Mouse (Mus musculus): ENCODE measurements around the gene Trim44. TPM values are rescaled to one million over a fixed set of nuclear protein-coding genes. Genes with fewer than 3 reads are reported as not detected.

Trim44 gene
- polyA plus RNA-seq, 1 experiment from 2014 or later, result 30.3 TPM

GRCm38 (mm10) chr2:102288676-102289075 is 119.0 kb downstream of the Trim44 start:
- Histone ChIP-seq H3K27ac (no peak overlapping the region), H3K9me3 (replicated peaks) (no peaks in the 10 kb centered on the region), H3K27me3 (ENCODE audit: low read depth, poor library complexity, severe bottlenecking) (no peaks in the 10 kb centered on the region), H3K4me1 (peaks cover 12% of the 10 kb centered on the region), H3K4me3 (no peak overlapping the region), H3K36me3 (no peaks in the 10 kb centered on the region)
- 90% methylated on average over 5 of the region's 5 CpGs for WGBS
- no peak for DNase-seq (ENCODE audit: low spot score)

DNA sequence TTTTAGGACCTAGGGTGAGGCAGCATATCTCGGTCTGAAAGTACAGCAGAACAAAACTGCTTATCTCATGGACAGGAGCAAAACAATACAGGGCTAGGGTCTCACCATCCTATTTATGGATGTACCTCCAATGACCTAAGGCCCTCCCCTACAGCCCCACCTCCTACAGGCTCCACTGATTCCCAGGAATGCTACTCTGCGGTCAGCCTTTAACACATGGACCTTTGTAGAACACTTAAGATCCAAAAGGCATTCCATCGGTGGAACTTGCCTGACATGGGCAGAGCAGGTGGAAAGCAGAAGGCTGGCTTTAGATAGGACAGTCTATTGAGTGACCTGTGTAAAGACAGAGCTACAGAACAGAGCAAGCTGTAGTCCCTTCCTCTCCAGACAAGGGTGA is 120.3 kb downstream of the Trim44 start:
- 84% methylated on average over 3 of the region's 3 CpGs for WGBS
- Histone ChIP-seq H3K27ac (no peak overlapping the region), H3K9me3 (replicated peaks) (no peaks in the 10 kb centered on the region), H3K4me3 (no peak overlapping the region), H3K27me3 (ENCODE audit: low read depth, poor library complexity, severe bottlenecking) (no peaks in the 10 kb centered on the region), H3K4me1 (0 out of 2 replicates have a peak, but pooled peaks cover 3% of the 10 kb centered on the region), H3K36me3 (no peaks in the 10 kb centered on the region)
- DNase-seq (ENCODE audit: low spot score), result no peak

DNA sequence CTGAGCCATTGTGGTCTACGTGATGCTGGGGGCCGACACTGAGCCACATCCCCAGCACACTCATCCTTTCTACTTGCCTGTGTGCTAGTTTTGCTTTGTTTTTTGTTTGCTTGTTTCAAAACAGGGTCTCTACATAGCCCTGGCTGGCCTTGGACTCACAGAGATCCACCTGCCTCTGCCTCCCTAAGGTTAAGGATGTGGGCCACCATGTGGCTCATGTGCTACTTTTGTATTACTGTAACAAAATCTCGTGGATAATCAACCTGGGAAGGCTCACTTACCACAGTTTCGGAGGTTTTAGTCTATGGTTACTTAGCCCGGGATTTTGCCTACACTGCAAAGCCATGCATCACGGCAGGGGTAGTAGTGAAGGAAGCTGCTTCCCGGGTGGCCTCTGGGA is 125.5 kb downstream of the Trim44 start:
- H3K4me3 ChIP-seq, result no peak overlapping the region
- 81% methylated on average over 7 of the region's 7 CpGs for WGBS
- no peak overlapping the region for H3K27ac ChIP-seq
- H3K9me3 ChIP-seq (replicated peaks), result no peaks in the 10 kb centered on the region
- H3K36me3 ChIP-seq, result no peaks in the 10 kb centered on the region
- no peak for DNase-seq (ENCODE audit: low spot score)
- H3K27me3 ChIP-seq (ENCODE audit: low read depth, poor library complexity, severe bottlenecking), result no peaks in the 10 kb centered on the region
- peaks cover 13% of the 10 kb centered on the region for H3K4me1 ChIP-seq

- no peaks in the 10 kb centered on the region for H3K27me3 ChIP-seq (ENCODE audit: low read depth, poor library complexity, severe bottlenecking)
- H3K9me3 ChIP-seq (replicated peaks), result no peaks in the 10 kb centered on the region
- peaks cover 18% of the 10 kb centered on the region for H3K4me1 ChIP-seq
- 86% methylated on average over 7 of the region's 7 CpGs for WGBS
- H3K36me3 ChIP-seq, result no peaks in the 10 kb centered on the region
- no peak for DNase-seq (ENCODE audit: low spot score)
- H3K4me3 ChIP-seq, result no peak overlapping the region
- H3K27ac ChIP-seq, result no peak overlapping the region
Measured at GRCm38 (mm10) chr2:102279779-102280178, 127.8 kb downstream of the Trim44 start.

DNA sequence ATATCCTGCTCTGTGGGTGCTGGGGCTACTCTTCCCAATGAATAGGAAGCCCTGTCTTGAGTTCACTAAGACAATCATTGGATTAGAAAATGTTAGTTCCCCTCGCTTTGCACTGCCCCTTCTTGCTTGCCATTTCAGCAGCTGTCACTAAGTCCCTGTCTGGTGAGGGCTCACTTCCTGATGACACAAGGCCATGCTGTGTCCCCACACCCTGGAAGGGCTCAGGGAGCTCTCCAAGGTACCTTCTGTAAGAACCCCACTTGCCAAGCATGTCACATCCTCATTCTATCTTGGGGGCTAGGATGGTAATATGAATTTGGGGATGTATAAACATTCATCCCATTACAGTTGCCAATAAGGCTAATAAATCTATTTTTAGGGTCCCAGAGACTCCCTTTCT is 129.7 kb downstream of the Trim44 start:
- no peaks in the 10 kb centered on the region for H3K9me3 ChIP-seq (replicated peaks)
- H3K4me1 ChIP-seq, result peaks cover 15% of the 10 kb centered on the region
- H3K27ac ChIP-seq, result no peak overlapping the region
- no peak overlapping the region for H3K4me3 ChIP-seq
- peak; percentile 43 for DNase-seq (ENCODE audit: low spot score)
- H3K36me3 ChIP-seq, result no peaks in the 10 kb centered on the region
- no peaks in the 10 kb centered on the region for H3K27me3 ChIP-seq (ENCODE audit: low read depth, poor library complexity, severe bottlenecking)
- 46% methylated on average over 1 of the region's 1 CpGs for WGBS

- Histone ChIP-seq H3K27ac (no peak overlapping the region), H3K9me3 (replicated peaks) (no peaks in the 10 kb centered on the region), H3K27me3 (ENCODE audit: low read depth, poor library complexity, severe bottlenecking) (0 out of 2 replicates have a peak, but pooled peaks cover 3% of the 10 kb centered on the region), H3K4me1 (peaks cover 15% of the 10 kb centered on the region), H3K4me3 (no peak overlapping the region), H3K36me3 (no peaks in the 10 kb centered on the region)
- no peak for DNase-seq (ENCODE audit: low spot score)
- WGBS, result 91% methylated on average over 7 of the region's 7 CpGs
Measured at GRCm38 (mm10) chr2:102273280-102273679, 134.3 kb downstream of the Trim44 start.

DNA sequence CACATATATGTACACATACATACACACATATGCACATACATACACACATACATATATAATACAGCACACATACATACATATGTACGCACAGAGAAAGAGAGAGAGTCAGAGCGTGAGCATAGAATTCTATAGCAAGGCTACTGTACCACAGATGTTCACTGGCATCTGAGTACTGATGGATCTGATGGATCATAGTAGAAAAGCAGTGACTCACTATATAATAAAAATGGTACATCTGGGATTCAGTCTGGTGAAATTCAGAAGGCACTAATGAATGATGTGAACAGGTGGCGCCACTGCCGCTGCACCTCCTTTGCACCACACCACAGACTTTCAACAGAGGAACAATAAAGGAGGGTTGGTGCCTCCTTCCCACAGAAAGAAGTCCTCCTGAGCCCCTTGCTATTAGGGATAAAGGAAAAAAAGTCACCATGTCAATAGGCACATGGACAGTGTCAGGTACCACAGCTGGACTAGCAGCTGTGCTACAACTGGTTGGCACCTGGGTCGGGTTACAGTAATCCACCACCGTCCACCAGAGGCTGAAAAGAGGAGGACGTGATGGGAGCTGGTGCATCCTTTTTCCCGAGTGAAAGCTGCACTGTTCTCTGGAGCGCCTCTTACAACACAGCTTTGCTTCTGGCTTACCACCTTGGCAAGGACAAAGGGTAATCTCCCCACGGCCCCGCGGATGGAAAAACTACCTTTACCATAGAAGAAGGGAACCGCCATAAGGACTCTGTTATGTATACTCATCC is 139.9 kb downstream of the Trim44 start:
- Histone ChIP-seq H3K36me3 (no peaks in the 10 kb centered on the region), H3K27me3 (ENCODE audit: low read depth, poor library complexity, severe bottlenecking) (0 out of 2 replicates have a peak, but pooled peaks cover 3% of the 10 kb centered on the region), H3K4me3 (no peak overlapping the region), H3K4me1 (no peaks in the 10 kb centered on the region), H3K27ac (no peak overlapping the region), H3K9me3 (replicated peaks) (no peaks in the 10 kb centered on the region)
- 59% methylated on average over 13 of the region's 13 CpGs for WGBS
- no peak for DNase-seq (ENCODE audit: low spot score)

GRCm38 (mm10) chr2:102266911-102267310 is 140.7 kb downstream of the Trim44 start:
- Histone ChIP-seq H3K4me3 (no peak overlapping the region), H3K36me3 (no peaks in the 10 kb centered on the region), H3K4me1 (no peaks in the 10 kb centered on the region), H3K27ac (no peak overlapping the region), H3K9me3 (replicated peaks) (no peaks in the 10 kb centered on the region), H3K27me3 (ENCODE audit: low read depth, poor library complexity, severe bottlenecking) (0 out of 2 replicates have a peak, but pooled peaks cover 3% of the 10 kb centered on the region)
- 92% methylated on average over 3 of the region's 3 CpGs for WGBS
- no peak for DNase-seq (ENCODE audit: low spot score)

- peak overlapping the region; percentile 33 for H3K4me3 ChIP-seq
Measured at GRCm38 (mm10) chr2:102259139-102259538, 148.5 kb downstream of the Trim44 start.

DNA sequence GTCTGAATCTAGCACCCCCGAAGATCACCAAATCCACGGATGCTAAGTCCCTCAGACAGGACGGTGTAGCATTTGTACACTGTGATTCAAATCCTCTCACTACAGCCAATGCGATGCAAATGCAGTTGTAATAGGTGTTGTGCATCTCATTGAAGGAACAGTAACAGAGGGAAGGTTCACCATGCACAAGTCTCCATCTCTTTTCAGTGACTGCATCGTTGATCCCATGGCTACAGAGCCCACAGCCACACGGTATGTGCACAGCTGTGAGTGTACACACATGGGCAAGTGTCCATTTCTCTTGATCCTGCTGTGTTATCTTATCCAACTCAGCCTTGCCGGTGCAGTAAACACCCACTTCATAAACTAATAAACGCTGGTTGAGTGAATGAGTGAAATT is 148.9 kb downstream of the Trim44 start:
- Histone ChIP-seq H3K36me3 (no peaks in the 10 kb centered on the region), H3K27ac (no peak overlapping the region), H3K4me3 (no peak overlapping the region), H3K27me3 (ENCODE audit: low read depth, poor library complexity, severe bottlenecking) (peaks cover 41% of the 10 kb centered on the region), H3K4me1 (peaks cover 24% of the 10 kb centered on the region), H3K9me3 (replicated peaks) (no peaks in the 10 kb centered on the region)
- WGBS, result 36% methylated on average over 8 of the region's 8 CpGs
- no peak for DNase-seq (ENCODE audit: low spot score)

More at GRCm38 (mm10) chr2:102259139-102259538, 148.5 kb downstream of the Trim44 start:
- peak overlapping the region; percentile 47; the same call in 1 of the 2 replicates for H3K27ac ChIP-seq
- no peaks in the 10 kb centered on the region for H3K9me3 ChIP-seq (replicated peaks)
- 15% methylated on average over 13 of the region's 13 CpGs for WGBS
- H3K36me3 ChIP-seq, result no peaks in the 10 kb centered on the region
- peak; percentile 51 for DNase-seq (ENCODE audit: low spot score)
- peaks cover 41% of the 10 kb centered on the region for H3K27me3 ChIP-seq (ENCODE audit: low read depth, poor library complexity, severe bottlenecking)
- H3K4me1 ChIP-seq, result peaks cover 24% of the 10 kb centered on the region

GRCm38 (mm10) chr2:102257964-102258605 is 149.5 kb downstream of the Trim44 start:
- H3K27ac ChIP-seq, result peak overlapping the region; percentile 38; the same call in 1 of the 2 replicates
- H3K4me3 ChIP-seq, result peak overlapping the region; percentile 12
- no peaks in the 10 kb centered on the region for H3K9me3 ChIP-seq (replicated peaks)
- WGBS, result 6% methylated on average over 12 of the region's 12 CpGs
- H3K4me1 ChIP-seq, result peaks cover 24% of the 10 kb centered on the region
- peak; percentile 41 for DNase-seq (ENCODE audit: low spot score)
- peaks cover 41% of the 10 kb centered on the region for H3K27me3 ChIP-seq (ENCODE audit: low read depth, poor library complexity, severe bottlenecking)
- no peaks in the 10 kb centered on the region for H3K36me3 ChIP-seq

DNA sequence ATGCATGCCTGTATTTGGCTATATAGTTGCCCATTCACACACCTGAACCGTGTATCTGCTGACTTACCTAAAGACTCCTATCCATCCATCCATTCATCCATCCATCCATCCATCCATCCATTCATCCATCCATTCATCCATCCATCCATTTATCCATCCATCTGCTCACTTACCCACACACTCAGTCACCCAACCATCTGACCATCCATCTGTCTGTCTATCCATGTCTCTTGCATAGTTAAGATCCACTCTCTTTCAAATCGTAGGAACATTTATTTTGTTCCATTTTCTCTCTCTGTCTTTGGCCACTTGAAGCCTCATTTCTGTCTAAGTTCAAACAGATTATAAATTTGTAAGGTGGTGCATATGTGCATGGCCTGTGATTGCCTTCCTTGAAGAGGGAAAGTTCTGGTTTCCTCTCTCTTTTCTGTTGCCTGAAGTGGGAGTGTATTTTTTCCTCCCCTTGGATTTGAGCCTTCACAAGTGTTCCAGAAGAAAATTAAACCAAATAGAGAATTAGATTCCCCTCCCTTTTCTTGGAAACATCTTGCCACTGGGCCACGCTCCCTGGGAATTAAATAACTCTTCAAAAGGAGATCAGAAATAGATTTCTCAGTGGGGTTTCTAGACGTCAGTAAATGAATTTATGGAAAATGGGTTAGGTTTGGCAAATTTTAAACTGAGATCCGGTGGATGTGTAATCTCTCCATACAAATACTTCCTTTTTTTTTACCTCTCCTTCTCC is 150.9 kb downstream of the Trim44 start:
- Histone ChIP-seq H3K27me3 (ENCODE audit: low read depth, poor library complexity, severe bottlenecking) (peaks cover 41% of the 10 kb centered on the region), H3K36me3 (no peaks in the 10 kb centered on the region), H3K4me3 (no peak overlapping the region), H3K9me3 (replicated peaks) (no peaks in the 10 kb centered on the region), H3K27ac (no peak overlapping the region), H3K4me1 (peaks cover 24% of the 10 kb centered on the region)
- WGBS, result 91% methylated on average over 5 of the region's 5 CpGs
- DNase-seq (ENCODE audit: low spot score), result no peak

DNA sequence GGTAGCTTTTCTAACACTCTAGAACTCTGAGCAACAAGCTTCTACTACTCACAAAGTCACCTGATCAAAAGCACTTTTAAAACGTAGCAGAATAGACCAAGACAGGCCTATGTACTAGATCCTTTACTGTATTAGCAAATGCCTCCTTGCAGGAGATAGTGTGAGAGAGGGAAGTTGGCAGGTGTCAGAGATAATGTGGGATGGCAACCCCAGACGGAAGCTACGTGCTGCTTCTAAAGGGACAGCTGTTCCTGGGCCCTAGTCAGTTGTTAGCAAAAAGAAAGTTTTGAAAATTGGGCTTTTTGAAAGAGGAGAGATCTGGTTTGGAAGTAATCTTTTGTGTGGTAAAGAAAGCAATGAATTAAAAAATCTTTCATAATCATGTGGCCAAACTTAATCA is 151.5 kb downstream of the Trim44 start:
- Histone ChIP-seq H3K9me3 (replicated peaks) (no peaks in the 10 kb centered on the region), H3K4me1 (peaks cover 24% of the 10 kb centered on the region), H3K4me3 (no peak overlapping the region), H3K27me3 (ENCODE audit: low read depth, poor library complexity, severe bottlenecking) (peaks cover 41% of the 10 kb centered on the region), H3K36me3 (no peaks in the 10 kb centered on the region), H3K27ac (no peak overlapping the region)
- no peak for DNase-seq (ENCODE audit: low spot score)
- 75% methylated on average over 3 of the region's 3 CpGs for WGBS
